In the genomic region with DNA sequence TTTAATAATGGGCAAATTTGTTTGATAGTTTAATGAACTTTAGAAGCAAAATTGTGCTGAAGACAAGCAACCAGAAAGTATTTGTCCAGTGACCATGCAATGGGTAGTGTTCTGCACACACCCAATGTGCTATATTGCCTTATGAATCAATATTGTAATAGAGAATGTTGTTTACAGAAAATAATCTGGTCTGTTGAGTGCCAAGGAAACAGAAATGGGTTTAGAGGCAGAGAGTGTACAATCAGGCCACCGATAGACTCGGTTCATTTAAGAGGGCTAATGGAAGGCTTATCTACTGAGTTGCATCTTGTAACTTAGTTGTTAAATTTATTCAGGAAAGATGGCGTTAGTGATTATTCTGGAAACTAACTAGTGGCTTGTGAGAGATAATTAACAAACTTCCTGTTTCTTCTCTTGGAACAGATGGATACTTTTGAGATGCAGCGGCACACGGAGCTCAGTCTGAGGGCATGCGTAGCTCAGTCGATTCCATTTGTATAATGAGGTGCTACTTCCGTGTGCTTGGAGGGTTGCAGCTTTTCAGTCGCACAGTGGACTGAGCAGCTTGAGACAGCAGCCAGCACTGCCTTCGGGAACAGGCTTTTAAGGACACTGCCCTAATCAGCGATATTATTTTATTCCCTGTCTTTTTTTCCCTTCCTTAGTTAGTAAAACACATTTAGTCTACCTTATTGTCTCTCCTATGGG, we compare ENCODE assay signal across 23 mouse cellular contexts.
DNase-seq lines count a peak whose midpoint lies in the region; ATAC-seq lines count a peak whose summit lies in the region.
"Had no signal": no experiment of that assay in that cellular context is flagged by ENCODE, and none has a peak within 500 bp of the region (broad histone marks: within the 10 kb centered on the region; RNA-seq: fewer than 3 reads in every experiment).

No protein-coding gene starts in this region.

- H3K9me3 ChIP-seq in forebrain, embryonic 15.5 days: no peaks in the 10 kb centered on the region
- no peaks in the 10 kb centered on the region for H3K9me3 ChIP-seq in forebrain, embryonic 11.5 days (ENCODE audit: control insufficient read depth, low read length)
- no peaks in the 10 kb centered on the region for H3K9me3 ChIP-seq in lung, embryonic 16.5 days (ENCODE audit: control insufficient read depth, low read length)
- H3K9me3 ChIP-seq in midbrain, embryonic 14.5 days (ENCODE audit: control insufficient read depth, low read length): no peaks in the 10 kb centered on the region
- H3K9me3 ChIP-seq: embryonic facial prominence, embryonic 15.5 days; heart, embryonic 12.5 days; hindbrain, embryonic 12.5 days; megakaryocyte, embryonic 14.5 days had no signal

- ATAC-seq in forebrain, embryonic 15.5 days (replicated peaks): 0 out of 2 replicates have a peak, but pooled peaks have one; percentile 11
- ATAC-seq in forebrain, embryonic 11.5 days (replicated peaks; ENCODE audit: low FRiP score): no peak
- ATAC-seq in lung, embryonic 16.5 days (ENCODE audit: low read depth): peak; percentile 98
- peak; percentile 23; the same call in 1 of the 2 replicates for ATAC-seq in megakaryocyte progenitor cell, adult 5-6 weeks (replicated peaks; ENCODE audit: poor library complexity)
- ATAC-seq in midbrain, embryonic 14.5 days (ENCODE audit: low FRiP score, low TSS enrichment): no peak
- ATAC-seq: activated CD4-positive, CD25-positive, alpha-beta regulatory T cell, adult 4 months; CD4-positive, CD25-positive, alpha-beta regulatory T cell, adult 4 months; inflammation-experienced regulatory T-cells, adult 6 months; midbrain, embryonic 16.5 days had no signal

- H3K36me3 ChIP-seq in forebrain, embryonic 15.5 days: no peaks in the 10 kb centered on the region
- no peaks in the 10 kb centered on the region for H3K36me3 ChIP-seq in forebrain, embryonic 11.5 days (ENCODE audit: control insufficient read depth, insufficient read depth, low read length)
- H3K36me3 ChIP-seq in lung, embryonic 16.5 days (ENCODE audit: control insufficient read depth, insufficient read depth, low read length): no peaks in the 10 kb centered on the region
- no peaks in the 10 kb centered on the region for H3K36me3 ChIP-seq in midbrain, embryonic 14.5 days (ENCODE audit: control insufficient read depth, insufficient read depth, low read length)
- H3K36me3 ChIP-seq: embryonic facial prominence, embryonic 15.5 days; G1E; heart, embryonic 12.5 days; hindbrain, embryonic 12.5 days had no signal

- no peak overlapping the region for H3K4me2 ChIP-seq in forebrain, embryonic 15.5 days (replicated peaks)
- H3K4me2 ChIP-seq in forebrain, embryonic 11.5 days (ENCODE audit: low read depth, low read length, severe bottlenecking): no peak overlapping the region
- no peak overlapping the region; the same call in 1 of the 2 replicates for H3K4me2 ChIP-seq in lung, embryonic 16.5 days (ENCODE audit: low read depth, low read length)
- H3K4me2 ChIP-seq in midbrain, embryonic 14.5 days (ENCODE audit: low read length): no peak overlapping the region
- H3K4me2 ChIP-seq: embryonic facial prominence, embryonic 15.5 days; heart, embryonic 12.5 days; hindbrain, embryonic 12.5 days had no signal

- H3K4me3 ChIP-seq in forebrain, embryonic 15.5 days: no peak overlapping the region
- H3K4me3 ChIP-seq in forebrain, embryonic 11.5 days (ENCODE audit: low read depth, low read length): no peak overlapping the region
- H3K4me3 ChIP-seq in lung, embryonic 16.5 days (ENCODE audit: low read length): no peak overlapping the region
- H3K4me3 ChIP-seq in midbrain, embryonic 14.5 days (replicated peaks; ENCODE audit: low read depth, low read length): no peak overlapping the region
- H3K4me3 ChIP-seq: embryonic facial prominence, embryonic 15.5 days; heart, embryonic 12.5 days; hindbrain, embryonic 12.5 days; megakaryocyte, embryonic 14.5 days had no signal

- no peak overlapping the region for H3K27ac ChIP-seq in forebrain, embryonic 15.5 days (replicated peaks)
- H3K27ac ChIP-seq in forebrain, embryonic 11.5 days (ENCODE audit: low read depth, low read length): no peak overlapping the region
- peak overlapping the region; percentile 81 for H3K27ac ChIP-seq in lung, embryonic 16.5 days (ENCODE audit: low read length)
- no peak overlapping the region for H3K27ac ChIP-seq in midbrain, embryonic 14.5 days (replicated peaks; ENCODE audit: low read depth, low read length)
- H3K27ac ChIP-seq: embryonic facial prominence, embryonic 15.5 days; hindbrain, embryonic 12.5 days; liver, embryonic 14.5 days had no signal

- no peaks in the 10 kb centered on the region for H3K4me1 ChIP-seq in forebrain, embryonic 15.5 days
- H3K4me1 ChIP-seq in forebrain, embryonic 11.5 days (replicated peaks; ENCODE audit: control insufficient read depth, insufficient read depth, low read length): no peaks in the 10 kb centered on the region
- H3K4me1 ChIP-seq in lung, embryonic 16.5 days (replicated peaks; ENCODE audit: control insufficient read depth, insufficient read depth, low read length): no peaks in the 10 kb centered on the region; the same call in 1 of the 2 replicates
- H3K4me1 ChIP-seq in midbrain, embryonic 14.5 days (ENCODE audit: control insufficient read depth, insufficient read depth, low read length): no peaks in the 10 kb centered on the region
- H3K4me1 ChIP-seq: embryonic facial prominence, embryonic 15.5 days; heart, embryonic 12.5 days; hindbrain, embryonic 12.5 days had no signal

- 68% methylated on average over 11 of the region's 11 CpGs for WGBS in forebrain, embryonic 15.5 days
- 92% methylated on average over 11 of the region's 11 CpGs for WGBS in forebrain, embryonic 11.5 days
- WGBS in lung, embryonic 16.5 days: 35% methylated on average over 11 of the region's 11 CpGs
- 82% methylated on average over 11 of the region's 11 CpGs for WGBS in midbrain, embryonic 14.5 days

- no peak for DNase-seq in forebrain, embryonic 11.5 days (ENCODE audit: low spot score)
- DNase-seq in brain, adult 2 months (ENCODE audit: low read depth, low spot score): peak; percentile 18
- DNase-seq in midbrain, embryonic 14.5 days: no peak
- no peak for DNase-seq in yolk sac, embryonic 10.5 days (ENCODE audit: low spot score)
- DNase-seq: adrenal gland, postnatal 25 days; cerebellum, adult 8-10 months; heart, postnatal 14 days; kidney, adult 2 months; kidney, postnatal 10 days; right cerebral cortex, postnatal 4 days had no signal

- H3K27me3 ChIP-seq in forebrain, embryonic 15.5 days: no peaks in the 10 kb centered on the region
- no peaks in the 10 kb centered on the region for H3K27me3 ChIP-seq in forebrain, embryonic 11.5 days (ENCODE audit: control insufficient read depth, insufficient read depth, low read length)
- no peaks in the 10 kb centered on the region for H3K27me3 ChIP-seq in lung, embryonic 16.5 days (ENCODE audit: control insufficient read depth, insufficient read depth, low read depth, low read length)
- no peaks in the 10 kb centered on the region for H3K27me3 ChIP-seq in midbrain, embryonic 14.5 days (ENCODE audit: control insufficient read depth, insufficient read depth, low read length)
- H3K27me3 ChIP-seq: embryonic facial prominence, embryonic 15.5 days; heart, embryonic 12.5 days; hindbrain, embryonic 12.5 days; megakaryocyte, embryonic 14.5 days had no signal

- no peak overlapping the region for H3K9ac ChIP-seq in forebrain, embryonic 15.5 days (replicated peaks)
- H3K9ac ChIP-seq in forebrain, embryonic 11.5 days (ENCODE audit: low read length): no peak overlapping the region
- no peak overlapping the region for H3K9ac ChIP-seq in lung, embryonic 16.5 days (ENCODE audit: low read length)
- no peak overlapping the region for H3K9ac ChIP-seq in midbrain, embryonic 14.5 days (replicated peaks; ENCODE audit: low read length)
- H3K9ac ChIP-seq: embryonic facial prominence, embryonic 15.5 days; heart, embryonic 12.5 days; hindbrain, embryonic 12.5 days; liver, embryonic 14.5 days had no signal

Comparison
In these comparisons a context has a peak if more than half of its experiments do, and no peak if none do; other contexts are left out.
1. ATAC-seq: peak in forebrain, embryonic 15.5 days (single experiment), lung, embryonic 16.5 days (single experiment) and megakaryocyte progenitor cell, adult 5-6 weeks (single experiment); none in forebrain, embryonic 11.5 days (single experiment) and midbrain, embryonic 14.5 days (single experiment).